Mouse (Mus musculus) frontal cortex, postnatal 10 days (tissue): ENCODE measurements around the gene Tenm2.

Experiments used
- DNase-seq, 2 experiments: peaks; one replicate each; pipeline ENCODE4 v3.0.0; 2022; ENCODE audit warnings: low spot score in 2 of 2, mixed read lengths in 1 of 2

The Tenm2 gene

DNA sequence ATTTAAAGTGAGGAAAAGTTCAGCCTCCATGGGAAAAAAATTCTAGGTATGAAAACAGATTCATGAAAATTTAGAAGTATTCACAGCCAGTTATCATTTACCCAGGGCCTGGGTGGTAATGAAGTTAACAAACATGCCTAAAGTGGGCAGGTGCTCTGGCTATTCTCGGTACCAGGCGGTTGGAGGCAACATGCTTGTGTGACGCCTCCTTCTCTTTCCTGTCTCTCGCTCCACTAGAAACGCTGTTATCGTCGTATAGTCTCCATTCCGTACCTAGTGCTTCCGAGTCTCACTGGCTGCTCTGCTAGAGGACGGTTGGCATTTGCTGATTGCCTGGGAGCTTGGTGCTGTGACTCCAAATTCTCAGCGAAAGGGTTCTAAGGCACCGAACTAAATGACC is 749.7 kb downstream of the Tenm2 start:
- DNase-seq, result no peak

DNA sequence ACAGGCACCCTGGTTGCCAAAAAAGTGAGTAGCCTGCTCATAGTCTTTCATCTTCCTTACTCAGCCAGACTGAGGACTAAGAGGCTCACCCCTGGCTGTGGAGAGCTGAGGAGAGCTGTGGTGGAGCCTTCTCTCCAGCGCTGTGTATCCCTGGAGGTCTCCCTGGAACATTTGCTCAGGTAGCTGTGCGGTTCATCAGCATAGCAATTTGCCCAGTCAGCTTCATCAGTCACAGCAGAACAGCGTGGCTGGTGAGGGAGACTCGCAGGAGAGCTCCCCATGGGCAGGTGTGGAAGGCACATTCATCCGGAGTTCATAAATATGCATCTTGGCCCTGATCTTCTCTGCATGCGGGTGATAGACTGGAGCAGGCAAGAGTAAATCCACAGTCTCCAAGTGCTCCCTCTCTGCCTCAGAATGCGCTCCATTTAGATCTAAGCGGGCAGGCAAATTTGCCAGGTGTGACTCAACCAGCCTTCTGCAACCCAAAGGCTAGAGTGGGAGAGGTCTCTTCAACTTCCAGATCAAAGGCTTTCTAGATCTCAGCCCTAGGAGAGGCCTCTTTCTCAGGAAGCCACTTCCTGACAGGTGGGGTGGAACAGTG is 751.2 kb downstream of the Tenm2 start:
- no peak for DNase-seq

DNA sequence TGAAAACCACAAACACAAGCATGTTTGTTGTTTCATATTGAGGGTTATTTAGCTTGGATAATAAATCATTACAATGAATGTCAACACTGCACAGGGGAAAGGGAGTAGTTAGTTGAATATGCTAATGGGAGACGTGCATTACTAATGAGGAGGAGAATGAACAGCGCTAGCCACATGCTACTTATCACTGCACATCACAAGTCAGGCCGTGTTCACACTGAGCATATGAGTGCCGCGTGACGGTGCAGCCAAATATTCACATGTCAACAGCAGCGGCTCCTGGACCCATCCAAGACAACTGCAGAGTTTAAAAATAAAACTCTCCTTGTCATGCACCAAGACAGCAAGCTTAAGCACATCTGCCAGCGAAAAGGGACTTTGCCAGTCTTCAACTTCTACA is 753.6 kb downstream of the Tenm2 start:
- no peak for DNase-seq

DNA sequence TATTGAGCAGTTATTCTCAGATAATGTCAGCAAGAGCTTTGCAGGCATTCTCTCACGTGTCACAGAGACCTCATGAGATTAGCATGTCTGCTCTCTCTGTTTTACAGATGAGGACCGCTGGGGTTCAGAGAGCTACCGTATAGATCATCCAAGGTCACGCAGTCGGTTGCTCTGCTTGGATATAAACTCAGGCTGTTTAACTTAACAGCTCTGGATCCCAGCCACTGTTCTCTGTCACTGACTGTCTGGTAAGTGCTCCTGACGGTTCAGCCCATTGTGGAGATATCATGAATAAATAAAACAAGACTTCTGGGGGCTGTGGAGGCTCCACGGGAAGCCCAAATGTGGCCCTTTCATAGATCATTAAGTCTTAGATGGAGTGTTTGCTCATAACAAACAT is 754.2 kb downstream of the Tenm2 start:
- no peak for DNase-seq

DNA sequence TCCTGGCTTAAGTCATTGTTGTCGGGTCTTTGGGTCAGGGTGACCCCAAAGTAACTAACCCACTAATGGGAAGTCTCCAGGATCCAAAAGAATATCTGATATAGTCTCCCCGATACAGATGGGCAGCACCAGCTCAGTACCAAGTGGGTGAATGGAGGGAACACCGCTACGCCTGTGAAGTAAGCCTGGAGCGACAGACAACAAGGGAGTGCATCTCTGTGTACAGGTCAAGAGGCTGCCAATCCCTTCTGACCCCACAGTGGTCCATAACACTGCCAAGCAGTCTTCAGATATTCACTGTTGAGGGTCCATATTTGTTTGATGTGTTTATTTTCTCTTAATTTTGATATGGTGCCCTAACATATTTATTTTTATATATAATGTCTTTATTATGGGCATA is 754.7 kb downstream of the Tenm2 start:
- DNase-seq, result no peak

DNA sequence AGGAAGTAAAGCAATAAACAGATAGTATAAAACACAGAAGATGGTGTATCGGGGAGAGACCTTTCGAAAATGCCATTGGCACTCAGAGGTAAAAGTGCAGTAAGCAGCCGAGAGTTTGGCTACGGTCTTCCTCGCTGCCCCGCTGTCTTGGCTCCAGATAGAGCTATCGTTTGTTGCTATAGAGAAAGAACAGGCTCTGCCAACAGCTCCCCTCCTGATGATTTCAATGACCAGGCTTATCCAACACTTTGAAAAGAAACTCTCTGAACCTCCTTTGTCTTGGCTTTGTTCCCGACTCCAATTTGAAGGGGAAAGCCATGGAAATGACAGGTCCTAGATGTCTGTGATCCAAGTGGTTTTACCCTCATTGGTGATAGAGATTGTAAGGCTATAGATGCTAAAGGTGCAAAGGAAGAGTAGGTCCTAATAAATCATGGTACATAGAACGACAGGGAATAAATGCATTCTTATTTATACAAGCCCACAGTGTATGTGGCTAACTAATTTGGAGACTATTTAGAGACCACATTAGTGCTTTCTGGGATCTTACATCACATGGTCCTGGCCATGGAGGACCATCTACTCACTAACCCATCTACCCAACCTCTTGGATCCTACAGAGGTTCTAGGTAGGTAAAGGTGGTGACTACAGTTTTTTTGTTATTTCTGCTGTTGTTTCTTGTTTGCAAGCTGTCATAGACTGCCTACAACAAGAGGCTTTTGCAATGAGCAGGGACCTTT is 765.8 kb downstream of the Tenm2 start:
- DNase-seq, result no peak

DNA sequence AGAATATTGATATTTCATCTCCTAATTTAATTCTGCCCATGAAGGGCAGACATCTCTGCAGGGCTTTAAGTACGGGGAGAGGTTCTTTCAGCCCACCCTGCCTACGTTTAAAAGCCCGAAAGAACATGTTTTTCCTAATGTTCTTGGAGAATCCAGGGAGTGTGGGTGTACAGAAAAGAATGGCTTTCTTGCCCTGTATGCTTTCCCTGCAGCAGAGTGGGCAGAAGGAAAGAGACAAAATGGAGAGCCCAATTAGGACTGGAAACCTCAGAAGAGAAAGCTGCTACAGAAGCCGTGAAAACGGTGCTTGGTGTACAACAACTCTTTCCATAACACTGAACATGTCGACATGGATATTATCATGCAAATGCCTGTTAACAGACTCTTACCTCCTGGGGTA is 777.3 kb downstream of the Tenm2 start:
- DNase-seq, result no peak

DNA sequence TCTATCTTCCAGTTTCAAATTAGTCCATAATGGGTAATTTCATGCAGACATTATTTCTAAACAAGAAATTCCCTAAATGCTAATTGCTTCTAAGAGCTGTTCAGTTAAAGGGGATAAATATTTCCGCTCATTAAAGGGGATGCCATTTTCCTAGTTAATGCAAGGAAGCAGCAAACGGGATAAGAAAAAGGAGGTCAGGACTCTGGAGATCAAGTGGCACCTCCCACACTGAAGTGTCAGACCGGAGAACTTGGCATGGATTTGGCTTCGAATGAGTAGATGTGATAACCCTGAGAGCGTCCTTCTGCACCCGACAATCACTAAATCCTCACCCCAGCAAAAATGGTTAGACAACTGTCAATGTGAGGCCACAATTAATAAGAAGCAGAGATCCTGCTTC is 781.7 kb downstream of the Tenm2 start:
- DNase-seq, result no peak

DNA sequence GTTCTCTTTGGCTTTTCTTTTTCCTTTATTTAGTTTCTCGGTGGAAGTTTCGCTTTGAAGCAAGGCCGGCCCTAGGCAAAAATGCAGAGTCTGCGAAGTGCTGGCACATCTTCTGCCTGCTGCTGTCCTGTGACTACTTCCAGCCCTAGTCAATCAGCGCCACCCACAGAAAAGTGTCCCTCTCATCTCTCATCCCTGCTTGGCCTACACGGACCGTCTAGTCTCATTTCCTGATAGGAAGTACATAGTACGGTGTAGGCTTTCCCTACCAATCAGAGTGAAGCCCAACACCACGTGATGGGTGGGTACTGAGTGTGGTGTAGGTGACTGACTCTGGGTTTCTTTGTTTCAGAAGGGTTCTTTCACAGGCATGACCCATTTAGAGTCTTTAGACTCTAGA is 783.3 kb downstream of the Tenm2 start:
- no peak for DNase-seq

DNA sequence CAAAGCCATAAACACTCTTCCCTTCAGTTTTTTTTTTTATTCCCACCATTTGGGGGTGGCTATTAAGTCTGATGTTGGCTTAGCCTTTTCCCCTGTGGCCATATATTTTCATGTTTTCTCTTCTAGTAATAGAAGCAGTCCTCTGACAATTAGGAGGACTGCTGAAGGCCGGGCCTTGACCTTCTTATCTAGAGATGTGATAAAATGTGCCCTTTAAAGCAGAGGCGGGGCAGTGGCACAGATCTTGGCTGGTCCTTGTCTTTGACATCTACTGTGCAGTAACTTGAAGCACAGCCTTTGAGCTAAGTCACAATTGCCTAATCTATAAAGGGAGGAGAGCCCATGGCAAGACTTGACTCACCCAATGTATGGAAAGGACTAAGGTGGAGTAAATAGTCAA is 789.4 kb downstream of the Tenm2 start:
- DNase-seq, result no peak

DNA sequence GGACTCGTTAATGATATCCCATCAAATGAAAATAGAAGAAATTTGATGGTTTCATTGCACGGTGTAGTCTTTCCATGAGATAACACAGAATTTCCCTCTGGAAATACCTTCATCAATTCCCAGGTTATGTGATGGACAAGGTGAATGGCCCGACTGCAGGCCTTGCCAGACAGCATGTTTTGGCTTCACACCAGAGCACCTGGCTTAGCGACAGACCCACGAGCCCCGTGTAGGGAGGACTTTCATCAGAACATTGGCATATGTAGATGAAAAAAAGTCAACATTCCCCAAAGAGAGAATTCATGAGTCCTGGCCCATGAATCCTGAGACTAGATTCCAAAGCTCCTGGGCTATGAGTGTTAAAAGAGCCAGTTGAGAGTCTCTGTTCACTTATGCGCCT is 791.9 kb downstream of the Tenm2 start:
- no peak for DNase-seq

DNA sequence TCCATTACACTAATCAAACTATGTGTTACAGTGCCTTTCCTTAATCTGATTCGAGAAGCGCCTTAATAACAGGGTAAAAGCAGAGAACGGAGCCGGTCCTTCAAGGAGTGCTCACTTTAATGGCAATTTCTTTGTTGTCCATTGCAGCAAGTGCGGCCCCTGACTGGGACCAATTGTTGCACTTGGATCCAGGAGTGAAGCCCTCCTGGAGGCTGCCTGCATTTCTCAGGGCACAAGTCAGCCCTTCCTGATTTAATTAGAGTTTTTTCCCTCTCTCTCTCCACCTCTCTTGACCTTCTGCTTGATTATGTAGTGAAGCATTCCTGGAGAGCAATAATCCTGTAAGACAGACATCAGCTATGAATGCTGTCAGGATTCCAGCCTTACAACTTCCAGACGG is 794.0 kb downstream of the Tenm2 start:
- DNase-seq, result no peak

DNA sequence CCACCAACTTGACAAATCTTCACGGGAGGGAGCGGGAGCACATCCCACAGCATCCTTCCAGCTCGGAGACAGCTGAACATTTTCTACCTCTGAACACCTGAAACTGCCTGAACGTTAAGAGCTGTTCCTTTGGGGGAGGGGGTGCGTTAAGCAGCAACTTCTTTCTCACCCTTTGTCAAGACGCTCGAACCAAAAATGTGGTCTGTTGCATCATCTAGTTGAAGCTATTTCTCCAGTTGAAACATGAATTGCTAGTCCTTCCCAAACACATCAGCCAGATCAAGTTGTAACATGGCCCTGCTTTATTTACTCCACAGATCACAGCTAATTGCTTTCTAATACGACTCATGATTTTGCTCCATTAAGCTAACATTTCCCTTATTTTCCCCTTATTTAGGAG is 799.5 kb downstream of the Tenm2 start:
- DNase-seq, result no peak

DNA sequence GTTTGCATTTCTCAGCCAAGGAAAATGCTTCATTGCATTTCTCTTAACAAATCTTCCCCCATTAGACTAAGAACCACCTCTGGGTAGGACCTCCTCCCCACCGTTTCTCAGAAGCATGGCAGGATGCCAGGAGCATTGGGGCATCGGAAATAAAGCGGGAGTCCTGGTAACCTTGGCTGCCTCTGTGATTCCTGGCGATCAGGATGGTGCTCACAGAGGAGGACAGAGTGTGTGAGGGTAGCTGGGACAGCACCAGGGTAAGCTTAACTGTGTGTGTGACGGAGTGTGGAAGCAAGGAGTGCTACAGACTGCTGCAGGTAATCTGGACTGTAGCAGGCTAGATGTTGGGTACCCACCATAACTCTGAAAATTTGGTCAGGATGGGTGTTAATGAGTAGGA is 806.8 kb downstream of the Tenm2 start:
- no peak for DNase-seq

DNA sequence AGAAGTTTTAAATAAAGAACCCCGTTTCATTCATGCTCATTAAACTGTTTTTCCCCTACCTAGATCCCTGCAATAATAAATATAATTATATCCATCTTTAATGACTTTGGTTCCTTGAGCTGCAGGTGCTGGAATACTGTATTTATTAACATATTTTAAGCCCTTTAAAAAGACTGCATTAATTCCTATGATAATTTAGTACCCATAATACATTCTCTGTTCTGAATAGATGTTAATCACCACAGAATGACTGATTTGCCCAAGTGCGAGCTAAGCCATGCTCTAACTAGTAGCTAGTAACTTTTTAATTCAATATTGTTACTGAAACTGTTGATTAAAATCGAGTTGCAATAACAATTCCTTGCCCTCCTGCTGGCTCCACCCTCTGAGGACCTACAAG is 810.8 kb downstream of the Tenm2 start:
- no peak for DNase-seq

DNA sequence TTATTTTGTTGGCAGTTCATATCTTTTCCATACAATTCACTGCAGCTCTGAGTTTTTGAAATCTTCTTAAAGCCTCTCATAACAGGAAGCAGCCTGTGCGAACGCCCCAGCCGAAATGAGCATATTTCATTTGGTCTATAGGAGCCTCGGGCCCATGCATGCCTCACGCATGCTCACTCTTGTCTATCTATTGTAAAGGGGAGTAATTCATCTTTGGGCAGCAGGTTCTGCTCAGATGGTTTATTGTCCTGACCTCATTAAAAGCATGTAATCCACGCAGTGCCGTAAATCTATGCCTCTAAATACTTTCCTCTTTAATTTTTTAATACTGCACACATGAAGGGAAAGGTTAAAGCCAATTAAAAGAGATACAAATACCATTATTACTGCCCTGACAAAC is 815.7 kb downstream of the Tenm2 start:
- DNase-seq, result no peak

DNA sequence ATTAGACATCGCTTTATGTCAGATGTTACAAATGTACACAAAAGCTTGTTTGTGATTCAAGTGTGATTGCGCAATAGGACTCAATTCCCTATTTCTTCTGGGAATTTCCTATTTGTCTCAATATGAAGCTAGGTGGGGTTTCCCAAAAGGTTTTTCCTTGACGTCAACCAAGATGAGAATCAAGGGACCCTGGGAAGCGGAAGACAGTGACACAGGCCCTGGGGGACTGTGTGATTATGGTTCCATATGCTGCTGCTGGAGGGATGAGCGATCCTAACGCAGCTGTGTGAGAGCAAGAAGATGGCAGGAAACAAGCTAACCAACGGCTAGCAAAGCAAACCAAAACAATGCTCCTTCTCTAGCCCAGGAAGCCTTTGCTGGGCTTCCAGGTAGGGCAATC is 820.5 kb downstream of the Tenm2 start:
- DNase-seq, result no peak

DNA sequence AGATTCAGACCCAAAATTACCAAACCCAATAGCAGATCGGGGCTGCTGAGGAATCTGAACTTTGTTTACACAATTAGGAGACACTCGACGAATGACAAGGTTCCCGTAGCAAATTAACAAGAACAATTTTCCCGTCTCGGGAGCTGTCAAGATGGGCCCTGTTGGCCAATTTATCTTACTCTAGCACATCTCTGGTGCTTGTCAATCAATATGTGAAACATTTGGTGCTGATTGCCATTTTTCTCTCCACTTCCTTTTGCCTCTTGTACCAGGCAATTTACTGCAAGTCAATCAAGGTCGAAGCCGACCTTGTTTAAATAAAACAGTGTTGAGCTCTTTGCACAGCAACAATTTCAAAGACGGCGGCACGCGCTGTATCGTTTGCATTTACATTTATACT is 824.9 kb downstream of the Tenm2 start:
- DNase-seq, result no peak

DNA sequence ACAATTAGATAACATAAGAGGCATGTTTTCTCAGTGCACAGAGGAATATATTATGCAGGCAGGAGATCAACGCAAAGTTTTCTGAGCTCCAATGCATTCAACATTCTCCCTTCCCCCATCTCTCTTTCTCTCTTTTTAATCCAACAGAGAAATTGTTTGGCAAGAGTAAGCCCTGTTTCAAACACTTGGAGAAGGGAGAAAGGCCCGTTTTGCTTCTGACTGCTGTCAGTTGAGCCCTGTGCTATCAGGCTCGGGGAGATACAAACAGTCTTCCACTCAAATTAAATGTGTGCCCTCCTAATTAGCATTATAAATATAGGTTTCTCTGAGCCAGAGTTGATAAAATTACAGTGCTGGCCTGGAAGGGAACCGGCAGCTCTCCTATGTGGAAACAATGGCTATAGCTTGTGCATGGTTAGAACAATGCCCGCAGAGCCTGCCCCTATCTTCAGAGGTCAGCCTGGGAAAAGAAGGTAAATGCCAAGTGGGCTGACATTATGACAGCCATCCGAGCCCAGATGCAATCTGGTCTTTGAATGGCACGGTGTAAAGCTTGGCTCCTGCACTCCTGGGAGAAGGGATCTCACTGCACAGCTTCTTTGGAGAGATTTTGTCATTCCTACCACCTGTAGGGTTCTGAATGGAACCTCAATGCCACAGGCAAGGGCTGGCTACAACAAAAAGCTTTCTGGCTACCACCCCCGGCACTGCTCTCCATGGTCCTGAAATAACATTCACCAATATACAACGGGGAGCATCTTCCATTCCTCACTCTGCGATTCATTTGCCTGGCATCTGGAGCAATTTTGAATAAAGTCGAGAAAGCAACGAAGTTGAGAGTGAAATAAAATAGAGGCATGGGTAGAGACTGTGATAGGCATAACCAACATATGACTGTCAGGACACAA is 839.7 kb downstream of the Tenm2 start:
- no peak for DNase-seq

DNA sequence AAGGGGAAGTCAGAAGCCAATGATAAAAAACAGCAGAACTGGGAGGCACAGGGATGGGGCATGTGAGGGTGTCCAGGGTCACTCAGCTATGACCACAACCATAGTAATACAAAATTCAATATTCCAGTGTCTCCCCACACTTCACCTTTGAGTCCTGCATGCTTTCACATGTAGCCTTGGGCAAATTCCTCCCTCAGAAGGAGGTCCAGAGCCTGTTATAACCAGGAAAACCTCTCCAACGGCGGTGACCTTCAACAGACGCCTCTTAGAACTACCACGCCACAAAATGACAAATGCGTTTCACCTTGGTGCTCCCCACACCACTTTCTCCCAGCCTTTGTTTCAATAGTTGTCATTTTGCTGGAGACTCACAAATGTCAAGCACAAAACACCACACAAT is 851.1 kb downstream of the Tenm2 start:
- DNase-seq, result no peak

DNA sequence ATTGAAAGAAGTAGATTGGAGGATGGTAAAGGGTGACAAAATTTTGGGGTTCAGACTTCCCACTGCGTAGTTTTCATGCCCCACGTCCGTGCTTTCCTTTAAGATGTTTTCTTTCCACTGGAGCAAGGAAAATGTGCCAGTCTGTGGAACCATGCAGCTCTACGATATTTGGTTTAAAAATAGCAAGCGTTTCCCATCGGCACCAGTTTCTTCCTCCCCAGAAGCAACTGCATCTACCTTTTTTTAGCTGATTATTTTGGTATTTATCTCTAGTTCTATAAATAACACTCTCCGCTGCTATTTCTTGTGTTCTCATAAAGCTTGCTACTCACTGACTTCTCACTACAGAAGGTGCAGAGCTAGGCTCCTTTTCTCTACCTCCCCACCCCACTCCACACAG is 864.0 kb downstream of the Tenm2 start:
- no peak for DNase-seq

DNA sequence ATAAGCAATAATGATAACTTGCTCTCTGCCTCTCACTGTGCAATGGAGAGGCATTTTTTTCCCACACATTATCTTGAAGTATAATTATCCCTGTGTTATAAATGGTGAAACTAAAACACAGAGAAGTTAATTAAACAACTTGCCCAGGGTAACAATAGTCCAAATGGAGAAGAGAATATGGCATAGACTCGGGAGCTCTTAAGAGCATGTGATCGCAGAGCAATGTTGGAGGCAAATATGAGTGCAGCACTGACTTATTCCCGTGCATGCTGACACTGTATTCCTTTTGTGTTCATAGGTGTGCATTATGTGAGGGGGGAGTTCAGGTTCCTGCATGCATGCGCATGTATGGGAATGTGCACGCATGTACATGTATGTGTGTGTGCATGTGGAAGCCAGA is 870.7 kb downstream of the Tenm2 start:
- DNase-seq, result no peak

DNA sequence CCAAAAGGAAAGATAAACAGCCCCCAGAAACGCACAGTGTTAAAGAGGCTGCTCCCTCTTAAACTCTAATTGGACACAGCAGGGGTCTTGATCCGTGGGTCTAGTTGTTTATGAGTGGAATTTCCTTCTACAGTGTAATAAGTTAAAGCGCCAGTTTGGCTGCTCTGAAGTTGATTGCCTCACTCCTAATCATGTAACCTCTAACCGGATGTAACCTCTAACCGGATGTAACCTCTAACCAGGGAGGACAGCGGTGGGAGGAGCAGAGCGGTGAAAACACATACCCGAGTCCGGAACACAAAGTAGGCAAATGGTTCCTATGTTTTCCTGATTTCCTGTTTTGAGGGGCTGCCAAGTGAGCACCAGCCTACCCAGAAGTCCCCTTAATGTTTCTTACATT is 871.3 kb downstream of the Tenm2 start:
- no peak for DNase-seq
